Mouse (Mus musculus) ES-E14 (cell line): ENCODE measurements around the gene U90926.

ENCODE experiments used
- CHD2 ChIP-seq: IDR thresholded peaks from 2 replicates; pipeline ENCODE4 v1.6.1; 2014; ENCODE audit warnings: mild to moderate bottlenecking, low read depth, low read length, inconsistent platforms
- HCFC1 ChIP-seq: IDR thresholded peaks from 2 replicates; pipeline ENCODE4 v1.6.1; 2012; ENCODE audit warnings: low read length, inconsistent platforms, borderline replicate concordance; ENCODE audit not compliant: insufficient read depth
- MAFK ChIP-seq: IDR thresholded peaks from 2 replicates; pipeline ENCODE4 v1.6.1; 2014; ENCODE audit warnings: mild to moderate bottlenecking, low read depth, low read length, inconsistent platforms; ENCODE audit not compliant: insufficient read depth
- ZNF384 ChIP-seq: IDR thresholded peaks from 2 replicates; pipeline ENCODE4 v1.6.1; 2012; ENCODE audit warnings: low read depth, low read length, inconsistent platforms

DNA sequence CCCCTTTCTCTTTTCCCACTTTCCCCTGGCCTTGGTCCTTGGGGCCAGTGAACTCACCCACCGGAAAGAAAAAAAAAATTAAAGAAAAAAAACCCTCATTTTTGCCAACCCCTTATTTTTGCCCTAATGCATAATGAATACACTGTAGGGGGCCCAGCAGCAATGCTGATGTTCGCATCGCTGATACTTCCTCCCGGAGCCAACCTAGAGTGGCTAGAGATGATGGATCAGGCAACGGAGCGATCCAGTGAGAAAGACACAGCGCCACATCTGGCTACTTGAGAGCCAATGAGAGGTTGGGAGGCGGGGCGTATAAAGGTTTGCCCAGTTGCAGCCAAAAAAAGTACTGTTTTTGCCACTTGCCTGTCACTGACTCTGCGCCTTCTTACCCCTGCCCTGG is 13.6 kb upstream of the U90926 start:
- TF ChIP-seq ZNF384 (no peak), MAFK (no peak), HCFC1 (no peak), CHD2 (no peak)
